Mouse (Mus musculus): ENCODE measurements around the gene Rgl1.
A peak's percentile ranks its signal among the peaks of the same experiment; 100 is the strongest.
"Not testable (repeated sequence)": the region's sequence is repeated elsewhere in the genome, so short reads cannot be mapped to it uniquely, and the experiment has no call there.

Rgl1 gene

GRCm38 (mm10) chr1:152784620-152785019 lies 18.5 kb upstream of the Rgl1 start:
- DNase-seq, result no peak

DNA sequence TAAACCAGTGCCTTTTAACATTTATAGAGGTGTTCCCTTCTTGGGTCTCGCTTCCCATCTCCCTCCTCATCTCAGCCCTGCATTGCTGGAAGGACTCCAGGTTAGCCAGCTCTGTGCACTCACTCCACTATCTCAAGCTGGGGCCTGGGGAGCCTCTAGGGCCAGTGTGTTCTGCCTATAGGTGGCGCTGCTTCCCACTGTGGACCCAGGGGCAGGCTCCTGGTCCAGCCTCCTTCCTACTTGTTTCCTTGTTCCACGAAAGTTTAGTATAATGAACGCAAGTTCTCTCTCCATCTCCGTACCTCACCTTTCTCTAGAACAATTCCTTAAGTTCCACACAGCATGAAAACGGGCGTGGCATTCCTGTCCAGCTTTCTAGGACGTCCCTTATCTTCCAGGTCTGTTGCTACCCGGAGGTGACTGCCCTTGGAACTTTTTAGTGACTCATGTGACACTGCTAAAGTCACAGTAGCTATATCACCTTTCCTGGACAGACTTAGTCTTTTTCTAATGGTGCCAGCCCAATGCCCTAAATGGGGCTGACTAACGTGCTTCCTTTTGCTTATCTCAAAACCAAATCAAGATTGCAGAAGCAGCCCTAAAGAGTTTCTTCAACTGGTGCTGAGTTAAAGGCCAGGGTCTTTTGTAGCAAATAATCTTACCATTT lies 13.1 kb upstream of the Rgl1 start:
- peak; percentile 68 for DNase-seq

- DNase-seq, result not testable (repeated sequence)
These were observed 8.4 kb upstream of the Rgl1 start for GRCm38 (mm10) chr1:152774601-152775000.

DNA sequence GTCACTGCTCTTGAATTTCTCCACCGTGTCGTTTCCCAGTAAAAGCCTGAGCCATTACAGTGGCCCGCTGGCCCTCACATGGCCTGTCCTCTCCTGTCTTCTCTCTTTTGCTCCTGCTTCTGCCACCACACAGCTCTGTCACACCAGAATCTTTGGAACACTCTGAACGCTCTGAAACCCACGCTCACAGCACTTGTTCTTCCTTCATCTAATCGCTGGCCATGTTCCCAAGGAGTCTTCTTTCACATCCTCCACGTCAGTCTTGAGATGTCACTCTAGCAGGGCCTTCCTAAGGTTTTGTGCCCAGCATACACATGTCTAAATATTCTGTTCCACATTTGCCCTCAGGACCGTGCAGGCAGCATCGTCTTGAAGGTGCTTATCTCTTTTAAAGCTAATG lies 4.9 kb upstream of the Rgl1 start:
- no peak for DNase-seq

DNA sequence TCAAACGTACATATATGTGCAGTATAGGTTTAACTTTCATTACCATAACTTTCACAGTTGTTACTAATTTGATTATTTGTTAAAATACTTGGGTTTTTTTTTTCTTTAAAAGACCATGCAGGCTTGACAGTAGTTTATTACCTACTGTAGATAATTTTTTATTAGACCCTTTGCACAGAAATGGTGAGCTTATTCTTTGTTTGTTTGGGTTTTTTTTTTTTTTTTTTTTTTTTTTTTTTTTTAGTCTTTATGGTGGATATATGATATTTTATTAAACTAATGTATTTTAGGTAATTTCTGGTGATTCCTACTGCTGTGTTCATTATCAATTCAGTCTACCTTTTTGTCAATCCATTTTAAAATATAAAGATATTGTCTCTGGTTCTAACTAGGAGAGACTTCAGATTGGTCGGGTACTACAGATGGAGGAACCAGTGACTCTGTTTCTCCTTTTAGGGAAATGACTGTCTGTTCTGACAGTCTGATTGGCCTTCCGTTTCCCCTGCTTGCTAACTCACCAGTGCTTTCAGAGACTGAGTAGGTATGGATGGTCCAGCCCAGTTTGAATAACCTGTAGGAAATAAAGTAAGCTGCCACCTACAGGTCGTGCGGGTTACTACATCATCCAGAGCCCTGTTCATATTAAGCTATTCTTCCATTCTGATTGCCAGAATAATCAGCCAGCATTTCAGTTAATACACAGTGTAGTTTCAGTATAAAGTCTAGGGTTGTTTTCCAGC lies 1.8 kb upstream of the Rgl1 start:
- peak; percentile 83 for DNase-seq

DNA sequence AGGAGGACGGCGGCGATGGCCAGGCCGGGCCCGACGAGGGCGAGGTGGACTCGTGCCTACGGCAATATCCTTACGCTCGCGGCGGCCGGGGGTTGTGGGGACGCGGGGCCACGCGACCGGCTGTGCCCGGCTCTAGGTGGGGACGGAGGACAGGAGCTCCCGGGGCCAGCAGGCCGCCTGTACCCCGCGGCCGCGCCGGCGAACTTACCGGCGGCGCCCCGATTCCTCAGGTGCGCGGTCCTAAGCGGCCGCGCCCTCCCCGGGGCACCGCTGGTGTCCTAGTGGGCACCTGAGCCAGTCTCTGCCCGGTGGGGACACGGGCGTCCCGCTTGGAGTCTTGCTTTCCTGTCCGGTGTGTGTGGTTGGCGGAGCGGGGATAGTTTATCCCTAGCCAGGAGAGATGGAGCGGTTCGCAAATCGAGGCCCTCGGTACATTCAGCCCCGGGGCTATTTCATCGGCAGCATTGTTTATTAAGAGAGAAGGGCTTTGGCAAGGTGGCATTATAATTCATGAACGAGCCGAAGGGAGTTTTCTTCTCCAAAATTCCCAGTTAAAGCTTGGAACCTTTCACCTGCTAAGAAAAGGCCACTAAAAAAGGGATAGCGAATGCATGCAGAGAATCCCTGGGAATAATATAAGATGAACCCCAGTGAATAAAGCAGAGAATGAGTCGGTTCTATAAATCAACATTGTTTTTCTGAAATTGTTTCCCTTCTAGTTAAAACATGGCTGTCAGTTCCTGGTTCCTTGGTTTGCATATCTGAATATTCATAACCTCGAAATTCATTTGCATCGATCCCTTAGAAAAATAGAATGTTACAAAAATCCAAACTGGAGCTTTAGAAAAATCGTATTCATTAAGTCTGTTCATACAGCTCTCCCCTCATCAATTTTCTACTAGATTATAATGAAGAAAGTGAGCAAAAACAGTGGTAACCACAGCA lies 925 bp upstream of the Rgl1 start:
- DNase-seq, result peak; percentile 35

- DNase-seq, result no peak
These were observed 4.4 kb downstream of the Rgl1 start for GRCm38 (mm10) chr1:152761791-152762190.

GRCm38 (mm10) chr1:152750312-152750965 lies 15.7 kb downstream of the Rgl1 start, which contains the start of gene Apobec4:
Gene Apobec4 (plus strand): TSS chr1:152750551.
- no peak for DNase-seq

DNA sequence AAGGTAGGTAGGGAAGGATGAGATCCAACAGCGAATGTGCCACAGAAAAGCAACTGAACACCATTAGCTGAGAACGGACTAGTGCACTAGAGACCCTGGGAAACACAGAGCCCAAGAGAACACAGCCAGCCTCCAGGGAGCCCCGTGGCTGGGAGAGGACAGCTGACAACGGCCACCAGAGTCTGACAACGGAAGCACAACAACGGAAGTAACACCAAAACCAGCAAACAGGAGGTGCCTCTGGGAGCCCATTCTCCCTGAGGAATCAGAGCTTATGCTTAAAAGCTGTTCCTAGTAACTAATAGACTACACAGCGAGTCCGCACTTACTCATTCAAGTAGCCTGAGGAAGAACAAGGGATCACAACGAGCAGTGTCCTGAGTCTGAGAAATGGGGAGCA lies 16.9 kb downstream of the Rgl1 start:
- DNase-seq, result no peak

- peak; percentile 69 for DNase-seq
These were observed 19.7 kb downstream of the Rgl1 start for GRCm38 (mm10) chr1:152746426-152746825.

GRCm38 (mm10) chr1:152743095-152743826 lies 22.9 kb downstream of the Rgl1 start:
- DNase-seq, result no peak

DNA sequence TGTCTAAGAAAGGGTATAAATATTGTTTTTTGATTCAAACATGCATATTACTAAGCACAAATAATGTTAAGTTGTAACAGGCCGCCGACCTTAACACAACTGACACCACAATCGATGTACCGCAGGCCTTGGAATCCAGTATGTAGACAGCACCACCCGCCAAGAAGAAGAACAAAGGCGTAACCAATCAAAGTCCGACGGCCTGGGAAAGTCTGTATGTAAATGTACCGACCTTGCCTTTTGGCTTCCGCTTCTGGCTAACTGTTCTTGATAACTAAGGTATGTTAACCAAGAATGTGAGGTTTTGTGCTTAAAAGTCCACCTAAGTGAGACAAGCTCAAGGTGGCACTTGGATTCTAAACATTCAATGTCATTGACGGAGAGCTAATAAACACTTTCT lies 26.8 kb downstream of the Rgl1 start:
- no peak for DNase-seq

GRCm38 (mm10) chr1:152738793-152739192 lies 27.4 kb downstream of the Rgl1 start:
- no peak for DNase-seq

GRCm38 (mm10) chr1:152727604-152728236 lies 38.4 kb downstream of the Rgl1 start:
- no peak for DNase-seq

DNA sequence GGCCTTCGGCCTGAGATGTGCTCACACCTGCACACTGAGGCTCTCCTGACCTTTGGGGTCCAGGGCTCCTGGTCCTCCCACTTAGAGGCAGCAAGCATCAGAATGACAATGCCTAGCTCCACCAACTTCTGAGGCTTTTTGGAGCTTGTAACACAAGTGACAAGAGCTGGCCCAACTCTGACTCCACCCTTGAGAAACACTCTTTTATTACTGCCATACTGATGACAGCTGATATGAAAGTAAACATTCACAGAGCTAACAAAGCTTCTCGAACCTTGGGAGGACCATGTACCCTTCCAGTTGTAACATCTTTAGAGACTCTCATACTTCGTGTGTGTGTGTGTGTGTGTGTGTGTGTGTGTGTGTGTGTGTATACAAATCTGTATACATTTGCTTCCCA lies 40.1 kb downstream of the Rgl1 start:
- no peak for DNase-seq

DNA sequence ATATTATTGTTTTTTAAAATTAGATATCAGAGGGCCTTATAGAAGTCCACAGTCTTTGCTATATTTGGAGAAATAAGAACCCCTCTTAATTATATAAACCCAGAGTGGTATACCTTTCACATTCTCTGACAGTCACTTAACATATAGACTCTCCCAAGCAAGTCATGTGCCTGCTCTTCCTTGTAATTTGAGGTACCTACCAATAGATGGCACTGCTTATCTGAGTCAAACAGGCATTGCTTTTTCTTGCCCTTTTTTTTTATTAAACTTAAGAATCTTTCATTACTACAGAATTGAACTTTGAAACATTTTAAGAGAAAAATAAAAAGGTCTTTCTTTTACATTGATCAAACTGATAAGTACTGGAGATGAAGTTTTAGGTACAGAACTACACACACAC lies 41.9 kb downstream of the Rgl1 start:
- no peak for DNase-seq

GRCm38 (mm10) chr1:152721535-152722198 lies 44.5 kb downstream of the Rgl1 start:
- DNase-seq, result no peak

DNA sequence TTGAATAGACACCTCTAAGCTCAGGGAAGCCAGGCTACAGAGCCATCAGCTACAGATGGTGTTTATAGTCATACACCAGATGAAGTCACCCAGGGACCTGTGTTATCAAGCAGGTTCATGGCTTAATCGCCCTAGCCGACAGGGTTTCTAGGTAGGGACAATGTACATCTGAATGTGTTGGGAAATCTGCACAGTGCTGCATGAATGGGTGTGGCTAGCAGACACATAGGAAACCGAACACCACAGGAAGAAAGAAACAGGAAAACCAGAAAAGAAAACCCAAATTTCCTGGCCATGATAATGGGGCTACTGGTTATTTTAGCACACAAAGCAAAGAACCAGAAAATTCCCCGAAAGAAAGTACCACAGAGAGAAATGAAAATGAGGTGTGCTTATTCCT lies 45.2 kb downstream of the Rgl1 start:
- no peak for DNase-seq

- no peak for DNase-seq
These were observed 48.0 kb downstream of the Rgl1 start for GRCm38 (mm10) chr1:152718200-152718599.

DNA sequence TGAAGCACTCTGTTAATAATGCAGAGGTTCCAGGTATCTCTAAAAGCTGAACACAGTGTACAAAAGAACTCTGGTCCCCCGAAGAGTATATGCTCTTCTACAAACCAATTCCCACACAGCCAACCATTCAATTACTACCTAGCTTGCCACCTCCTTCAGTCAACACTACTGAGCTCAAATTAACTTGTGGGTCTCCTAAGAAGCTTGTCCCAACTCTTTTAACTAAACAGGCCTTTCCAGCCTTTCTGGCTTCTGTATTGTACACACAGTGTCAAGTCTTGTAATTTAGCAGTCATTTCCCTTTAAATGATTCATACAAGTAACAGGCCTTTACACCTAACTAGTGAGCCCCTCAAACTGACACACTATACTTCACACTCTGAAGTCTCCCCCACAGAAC lies 48.8 kb downstream of the Rgl1 start:
- no peak for DNase-seq

DNA sequence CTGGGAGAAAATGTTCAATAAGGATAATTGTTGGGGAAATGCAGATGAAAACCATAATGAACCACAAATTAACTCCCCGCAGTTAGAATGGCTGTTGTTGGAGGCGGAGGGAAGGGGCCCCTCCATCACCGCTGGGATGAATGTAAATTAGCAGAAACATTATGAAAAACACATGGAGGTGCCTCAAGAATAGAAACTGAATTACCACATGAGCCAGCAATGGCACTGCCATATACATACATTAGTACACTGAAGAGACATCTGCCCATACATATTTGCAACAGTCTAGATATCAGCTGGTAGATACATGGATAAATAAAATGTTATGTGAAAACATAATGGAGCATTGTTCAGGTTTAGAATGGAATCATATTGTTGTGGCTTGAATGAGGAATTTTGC lies 51.7 kb downstream of the Rgl1 start:
- no peak for DNase-seq
